Mouse (Mus musculus): ENCODE results near the gene Tbc1d24. TPM values are rescaled to one million over a fixed set of nuclear protein-coding genes. Genes with fewer than 3 reads are reported as not detected.
"Not testable (repeated sequence)": the region's sequence is repeated elsewhere in the genome, so short reads cannot be mapped to it uniquely, and the experiment has no call there.

The Tbc1d24 gene
- total RNA-seq, 2 experiments from 2014 or later: 77.7 to 87.8 TPM

DNA sequence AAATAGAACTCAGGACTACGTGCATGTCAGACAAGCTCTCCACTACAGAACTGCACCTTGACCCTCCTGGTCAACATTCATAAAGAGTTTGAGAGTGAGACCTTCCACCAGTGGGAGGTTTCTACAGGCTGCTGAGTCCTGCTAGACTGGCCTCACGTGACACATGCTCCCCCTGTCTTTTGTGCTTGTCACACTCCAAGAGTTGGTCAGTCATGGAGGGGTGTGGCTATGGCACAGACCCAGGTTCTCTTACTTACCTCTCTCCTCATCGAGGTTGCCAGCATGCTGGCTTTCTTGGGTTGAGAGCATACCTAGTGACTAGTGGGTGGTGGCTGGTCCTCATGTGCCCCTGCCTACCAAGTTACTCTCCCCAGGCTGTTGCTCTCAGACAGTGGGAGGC lies 50.9 kb downstream of the Tbc1d24 start:
- no peak for DNase-seq (ENCODE audit: low spot score in 2 of 2)

DNA sequence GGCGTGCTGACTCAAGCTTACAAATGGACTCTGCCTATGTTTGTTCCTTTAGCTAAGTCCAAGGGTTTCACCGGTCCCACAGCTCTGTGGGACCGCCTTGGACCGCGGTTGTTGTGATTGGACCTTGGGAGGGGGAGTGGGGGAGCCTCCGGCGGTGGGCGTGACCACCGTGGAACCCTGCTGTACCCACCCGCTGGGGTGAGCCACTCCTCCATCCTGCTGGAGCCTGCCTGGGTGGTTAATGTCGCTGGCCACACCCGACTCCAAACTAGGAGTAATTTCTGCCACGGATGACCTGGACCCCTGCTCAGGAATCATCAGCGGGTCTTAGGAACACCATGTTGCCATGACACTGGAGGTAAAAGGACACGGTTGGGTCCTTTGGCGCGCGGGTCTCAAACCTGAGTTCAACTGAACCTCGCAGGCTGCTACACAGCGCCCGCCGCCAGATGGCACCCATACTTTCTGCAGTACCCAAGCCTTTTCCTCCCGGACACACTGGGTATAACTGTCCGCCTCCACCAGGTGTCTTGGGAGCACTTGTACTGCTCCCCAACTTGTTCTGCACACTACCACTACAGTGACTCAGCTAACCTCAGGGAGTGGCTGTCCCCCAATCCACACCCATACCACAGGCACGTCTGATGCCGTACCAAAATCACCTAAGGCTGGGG lies 53.3 kb downstream of the Tbc1d24 start:
- DNase-seq (ENCODE audit: low spot score in 2 of 2): peak; percentile 80 to 84

DNA sequence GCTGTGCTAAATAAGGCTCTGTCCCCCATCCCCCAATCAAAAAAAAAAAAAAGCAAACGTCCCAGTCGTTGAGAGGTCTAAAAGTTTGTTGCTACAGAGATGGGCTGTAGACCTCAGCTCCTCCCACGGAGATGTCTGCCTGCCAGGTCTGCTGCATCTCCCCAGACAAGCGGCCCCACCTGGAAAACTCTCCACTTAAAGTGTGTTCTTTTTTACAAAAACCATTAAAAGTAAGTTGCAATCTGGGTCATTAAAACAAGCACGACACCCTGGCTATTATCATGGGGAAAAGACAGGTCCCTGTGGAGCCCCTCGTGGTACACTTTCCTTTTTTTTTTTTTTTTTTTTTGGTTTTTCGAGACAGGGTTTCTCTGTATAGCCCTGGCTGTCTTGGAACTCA lies 54.0 kb downstream of the Tbc1d24 start:
- no peak for DNase-seq (ENCODE audit: low spot score in 2 of 2)

GRCm38 (mm10) chr17:24150824-24151223 lies 54.5 kb downstream of the Tbc1d24 start, which contains the start of gene Pdpk1:
Pdpk1 (minus strand) TSS chr17:24150924.
- no peak for DNase-seq (ENCODE audit: low spot score in 2 of 2)

- DNase-seq (ENCODE audit: low spot score in 2 of 2): no peak
These were observed 55.9 kb downstream of the Tbc1d24 start for GRCm38 (mm10) chr17:24149421-24149820.

- no peak for DNase-seq (ENCODE audit: low spot score in 2 of 2)
These were observed 62.5 kb downstream of the Tbc1d24 start for GRCm38 (mm10) chr17:24142897-24143296.

GRCm38 (mm10) chr17:24141425-24141920 lies 63.9 kb downstream of the Tbc1d24 start:
- peak; percentile 97 to 98 for DNase-seq (ENCODE audit: low spot score in 2 of 2)

- peak in 1 of 2 experiments; percentile 24 for DNase-seq (ENCODE audit: low spot score in 2 of 2)
These were observed 64.4 kb downstream of the Tbc1d24 start for GRCm38 (mm10) chr17:24140845-24141424.

DNA sequence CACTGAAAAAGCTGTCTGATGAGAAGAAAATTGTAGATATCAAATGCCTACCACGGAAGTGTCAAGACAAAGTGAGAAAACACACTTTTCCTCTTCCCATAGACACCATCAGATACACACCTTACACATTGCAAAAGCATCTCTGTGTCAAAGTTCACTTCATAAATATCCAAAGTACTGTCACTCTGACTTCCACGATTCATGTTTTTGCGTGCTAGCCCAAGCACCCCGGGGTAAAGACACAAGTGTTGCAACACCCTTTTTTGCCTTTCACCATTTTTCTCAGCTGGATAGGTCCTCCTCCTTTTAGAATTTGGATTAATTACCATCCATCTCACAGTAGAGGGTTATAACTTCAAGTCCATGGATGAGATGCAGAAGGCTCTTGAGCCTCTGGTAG lies 65.4 kb downstream of the Tbc1d24 start:
- DNase-seq (ENCODE audit: low spot score in 2 of 2): no peak

DNA sequence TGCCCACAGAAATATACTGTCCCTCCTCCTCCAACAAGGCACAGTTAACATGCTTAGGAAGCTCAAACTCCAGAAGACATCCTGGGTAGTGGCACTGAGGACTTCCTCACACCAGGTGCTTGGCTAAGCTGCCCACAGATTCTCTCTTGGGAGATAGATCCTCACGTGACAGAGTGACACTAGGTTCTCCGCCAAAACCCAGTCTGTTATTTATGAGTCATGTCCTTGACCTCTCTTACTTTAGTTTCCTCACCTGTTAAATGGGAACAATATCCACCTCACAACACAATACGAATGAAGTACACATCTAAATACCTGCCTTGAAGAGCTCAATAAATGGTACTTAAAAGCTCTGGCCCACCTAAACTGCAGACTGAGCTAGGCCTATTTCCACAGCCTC lies 66.1 kb downstream of the Tbc1d24 start:
- DNase-seq (ENCODE audit: low spot score in 2 of 2): no peak

DNA sequence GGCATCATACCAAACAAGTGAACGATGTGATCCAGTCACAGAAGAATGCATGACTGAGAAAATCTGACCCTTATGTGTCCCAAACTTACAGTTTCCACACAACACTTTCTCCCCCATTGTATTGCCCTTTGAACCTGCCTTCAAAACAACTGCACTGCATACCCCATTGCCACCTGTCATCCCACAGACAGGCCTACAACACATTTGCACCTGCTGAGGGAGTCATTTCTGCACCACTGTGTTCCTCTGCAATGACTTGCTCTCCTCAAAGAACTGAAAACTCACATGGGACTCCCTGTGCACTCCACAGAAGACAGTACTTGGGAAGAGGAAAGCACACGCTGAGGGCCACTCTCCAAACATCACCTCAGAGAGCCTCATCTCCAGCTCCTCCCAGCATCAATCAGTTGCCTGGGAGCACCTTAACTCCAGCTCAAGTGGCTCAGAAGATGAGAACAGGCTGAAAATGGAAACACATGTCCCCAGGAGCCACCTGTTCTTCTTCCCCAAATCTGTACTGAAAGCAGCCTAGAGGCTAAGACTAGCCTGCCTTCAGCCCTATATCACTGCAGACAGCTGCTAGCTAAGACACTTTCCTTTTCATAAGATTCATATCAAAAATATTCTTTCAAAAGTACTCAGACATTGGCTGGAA lies 68.0 kb downstream of the Tbc1d24 start:
- DNase-seq (ENCODE audit: low spot score in 2 of 2): no peak

DNA sequence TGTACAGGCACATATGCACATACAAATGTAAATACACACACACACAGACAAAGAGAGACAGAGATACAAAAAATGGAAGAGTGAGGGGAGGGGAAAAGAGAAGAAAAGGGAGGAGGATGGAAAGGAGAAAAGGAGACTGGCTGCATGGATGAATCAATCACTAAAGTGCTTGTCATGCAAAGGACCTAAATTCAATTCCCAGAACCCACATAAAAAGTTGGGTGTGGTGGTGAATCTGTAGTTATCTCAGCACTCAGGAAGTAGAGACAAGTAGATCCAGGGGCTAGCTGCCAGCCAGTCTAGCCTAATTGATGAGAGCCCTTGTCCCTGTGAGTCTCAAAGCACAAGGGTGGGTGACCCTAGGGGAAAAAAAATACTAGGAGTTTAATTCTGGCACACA lies 71.3 kb downstream of the Tbc1d24 start:
- no peak for DNase-seq (ENCODE audit: low spot score in 2 of 2)

- not testable (repeated sequence) for DNase-seq (ENCODE audit: low spot score in 2 of 2)
These were observed 72.4 kb downstream of the Tbc1d24 start for GRCm38 (mm10) chr17:24132919-24133318.

GRCm38 (mm10) chr17:24131570-24131969 lies 73.8 kb downstream of the Tbc1d24 start:
- no peak for DNase-seq (ENCODE audit: low spot score in 2 of 2)

DNA sequence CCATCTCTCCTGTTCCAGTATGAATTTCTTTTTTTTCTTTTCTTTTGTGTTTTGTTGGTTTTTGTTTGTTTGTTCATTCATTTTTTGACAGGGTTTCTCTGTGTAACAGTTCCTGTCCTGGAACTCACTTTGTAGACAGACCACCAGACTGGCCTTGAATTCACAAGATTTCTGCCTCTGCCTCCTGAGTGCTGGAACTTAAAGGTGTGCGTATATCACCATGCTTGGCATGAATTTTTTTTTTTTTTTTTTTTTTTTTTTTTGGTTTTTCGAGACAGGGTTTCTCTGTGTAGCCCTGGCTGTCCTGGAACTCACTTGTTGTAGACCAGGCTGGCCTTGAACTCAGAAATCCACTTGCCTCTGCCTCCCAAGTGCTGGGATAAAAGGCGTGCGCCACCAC lies 76.1 kb downstream of the Tbc1d24 start:
- not testable (repeated sequence) for DNase-seq (ENCODE audit: low spot score in 2 of 2)

DNA sequence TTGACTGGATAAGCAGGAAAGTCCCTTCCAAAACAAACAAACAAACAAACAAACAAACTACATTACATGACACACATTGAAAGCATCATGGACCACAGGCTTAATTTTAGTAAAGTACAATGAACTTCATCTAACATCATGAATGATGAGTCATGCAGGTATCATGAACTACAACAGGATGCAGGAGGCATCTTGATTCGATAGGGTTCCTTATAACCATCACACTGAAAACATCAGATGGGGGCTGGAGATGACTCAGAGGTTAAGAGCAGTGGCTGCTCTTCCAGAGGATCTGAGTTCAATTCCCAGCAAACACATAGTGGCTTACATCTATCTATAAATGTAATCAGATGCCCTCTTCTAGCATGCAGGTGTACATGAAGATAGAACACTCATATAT lies 77.8 kb downstream of the Tbc1d24 start:
- no peak for DNase-seq (ENCODE audit: low spot score in 2 of 2)

GRCm38 (mm10) chr17:24126801-24127200 lies 78.6 kb downstream of the Tbc1d24 start:
- DNase-seq (ENCODE audit: low spot score in 2 of 2): no peak

Small RNAs within 50 kb of the gene (microRNA-seq; reads per million reads assigned to microRNA genes)
- gene Mir5134: 0.78 to 0.89 reads per million in 2 experiments
- 0.39 to 0.89 reads per million in 2 experiments for gene Mir6965

Other genes with a start within 250 kb of the Tbc1d24 start
- gene Prss30, start 225.0 kb downstream of the Tbc1d24 start, total RNA-seq (2021): under 1 TPM in 1 of 2 experiments, not detected in 1; 0.45 TPM
- not detected for gene Prss22, start 207.5 kb downstream of the Tbc1d24 start, total RNA-seq (2021)
- gene Prss27, start 167.4 kb downstream of the Tbc1d24 start, total RNA-seq (2021): not detected
- 10 to 100 TPM; 71.8 to 72.0 TPM for gene Kctd5, start 132.1 kb downstream of the Tbc1d24 start, total RNA-seq (2021)
- gene Pdpk1, start 54.6 kb downstream of the Tbc1d24 start, total RNA-seq (2021): 10 to 100 TPM; 78.4 to 90.2 TPM
- 10 to 100 TPM; 33.8 to 40.1 TPM for gene Amdhd2, start 41.8 kb downstream of the Tbc1d24 start, total RNA-seq (2021)
- 1,000 to 10,000 TPM; 1,281 to 1,362 TPM for gene Atp6v0c, start 35.9 kb downstream of the Tbc1d24 start, total RNA-seq (2021)
- gene Ntn3, start 4.0 kb upstream of the Tbc1d24 start, total RNA-seq (2021): 10 to 100 TPM; 13.5 to 14.4 TPM
- gene Tedc2, start 15.3 kb upstream of the Tbc1d24 start, total RNA-seq (2021): 10 to 100 TPM in 1 of 2 experiments, 1 to 10 TPM in 1; 9.1 to 13.0 TPM
- gene Ccnf, start 45.9 kb upstream of the Tbc1d24 start, total RNA-seq (2021): 1 to 10 TPM; 7.4 to 7.9 TPM
- 1 to 10 TPM; 1.5 to 1.7 TPM for gene Abca17, start 145.5 kb upstream of the Tbc1d24 start, total RNA-seq (2021)
- gene Abca3, start 146.4 kb upstream of the Tbc1d24 start, total RNA-seq (2021): 100 to 1,000 TPM; 118 to 120 TPM
- gene Rnps1, start 209.0 kb upstream of the Tbc1d24 start, total RNA-seq (2021): 100 to 1,000 TPM; 166 TPM
- gene Eci1, start 221.1 kb upstream of the Tbc1d24 start, total RNA-seq (2021): 10 to 100 TPM; 19.2 to 21.1 TPM
- gene Dnase1l2, start 237.5 kb upstream of the Tbc1d24 start, total RNA-seq (2021): 1 to 10 TPM; 6.9 to 7.5 TPM